Mouse (Mus musculus): Measurements from ENCODE around the gene Gm10226. TPM values are rescaled to one million over a fixed set of nuclear protein-coding genes. Genes with fewer than 3 reads are reported as not detected.

The Gm10226 gene
- total RNA-seq, 2 experiments from 2014 or later: 4.1 to 5.8 TPM

Other genes with a start within 250 kb of the Gm10226 start
- 10 to 100 TPM in 1 of 2 experiments, 1 to 10 TPM in 1; 8.8 to 10.2 TPM for gene Zfp51, start 241.5 kb upstream of the Gm10226 start, total RNA-seq (2021)
- gene Zfp53, start 202.9 kb upstream of the Gm10226 start, total RNA-seq (2021): 1 to 10 TPM; 6.9 to 7.5 TPM
- 10 to 100 TPM; 28.1 to 30.6 TPM for gene Zfp52, start 156.3 kb upstream of the Gm10226 start, total RNA-seq (2021)
- 10 to 100 TPM; 13.7 to 15.5 TPM for gene Zfp948, start 124.9 kb upstream of the Gm10226 start, total RNA-seq (2021)
- gene Zfp983, start 41.2 kb upstream of the Gm10226 start, total RNA-seq (2021): 1 to 10 TPM; 6.5 to 7.3 TPM
- gene Zfp760, start 15.9 kb downstream of the Gm10226 start, total RNA-seq (2021): 10 to 100 TPM; 10.5 to 10.8 TPM
- 10 to 100 TPM; 10.9 to 13.4 TPM for gene Zfp229, start 38.9 kb downstream of the Gm10226 start, total RNA-seq (2021)
- gene Zfp820, start 153.9 kb downstream of the Gm10226 start, total RNA-seq (2021): 1 to 10 TPM; 7.6 to 8.4 TPM
- gene Zfp995, start 218.1 kb downstream of the Gm10226 start, total RNA-seq (2021): 1 to 10 TPM; 6.0 to 8.3 TPM

All from adrenal gland, postnatal 4 days (tissue).